Mouse (Mus musculus) mesoderm, embryonic 11.5 days (tissue): ENCODE results near the gene Cpt1c.

Experiments used
- DNase-seq: peaks from one replicate; pipeline ENCODE4 v3.0.0-alpha.2; 2012; ENCODE audit warnings: low read depth, low spot score

Gene Cpt1c

GRCm38 (mm10) chr7:44962831-44963230, 11.8 kb downstream of the Cpt1c start:
- DNase-seq: no peak

GRCm38 (mm10) chr7:44962337-44962736, 12.3 kb downstream of the Cpt1c start:
- DNase-seq: no peak

- no peak for DNase-seq
Measured at GRCm38 (mm10) chr7:44960512-44960910, 14.1 kb downstream of the Cpt1c start.

- no peak for DNase-seq
Measured at GRCm38 (mm10) chr7:44959874-44960511, 14.7 kb downstream of the Cpt1c start.

GRCm38 (mm10) chr7:44959281-44959680, 15.4 kb downstream of the Cpt1c start:
- no peak for DNase-seq

- no peak for DNase-seq
Measured at GRCm38 (mm10) chr7:44958208-44958607, 16.4 kb downstream of the Cpt1c start.

GRCm38 (mm10) chr7:44957183-44957835, 17.3 kb downstream of the Cpt1c start:
- no peak for DNase-seq

GRCm38 (mm10) chr7:44956266-44956665, 18.4 kb downstream of the Cpt1c start:
- DNase-seq: no peak

GRCm38 (mm10) chr7:44955628-44956027, 19.0 kb downstream of the Cpt1c start:
- no peak for DNase-seq

- DNase-seq: no peak
Measured at GRCm38 (mm10) chr7:44954091-44954885, 20.4 kb downstream of the Cpt1c start.

GRCm38 (mm10) chr7:44953561-44953960, 21.1 kb downstream of the Cpt1c start:
- no peak for DNase-seq

GRCm38 (mm10) chr7:44952611-44953306, 21.9 kb downstream of the Cpt1c start:
- DNase-seq: peak; percentile 95

GRCm38 (mm10) chr7:44951960-44952359, 22.7 kb downstream of the Cpt1c start:
- peak; percentile 39 for DNase-seq

- no peak for DNase-seq
Measured at GRCm38 (mm10) chr7:44949922-44950321, 24.7 kb downstream of the Cpt1c start.

GRCm38 (mm10) chr7:44942904-44943303, 31.7 kb downstream of the Cpt1c start, which contains the start of gene Tsks:
Tsks (plus strand) TSS chr7:44943204.
- no peak for DNase-seq

GRCm38 (mm10) chr7:44938680-44939079, 36.0 kb downstream of the Cpt1c start:
- DNase-seq: no peak

GRCm38 (mm10) chr7:44929204-44930151, 45.2 kb downstream of the Cpt1c start, which contains the start of gene Ap2a1:
Ap2a1 (minus strand) TSS chr7:44929496.
- peak; percentile 100 for DNase-seq

- no peak for DNase-seq
Measured at GRCm38 (mm10) chr7:44928570-44928969, 46.1 kb downstream of the Cpt1c start.

- DNase-seq: peak; percentile 41
Measured at GRCm38 (mm10) chr7:44925468-44925867, 49.2 kb downstream of the Cpt1c start.

GRCm38 (mm10) chr7:44922530-44922929, 52.1 kb downstream of the Cpt1c start:
- DNase-seq: no peak

GRCm38 (mm10) chr7:44919127-44919526, 55.5 kb downstream of the Cpt1c start:
- DNase-seq: no peak
